Mouse (Mus musculus) spleen, postnatal 14 days (tissue): ENCODE data around the gene Mettl23.

ENCODE experiments used
- DNase-seq, 2 experiments: peaks; one replicate each; pipeline ENCODE4 v3.0.0; 2021 to 2022; ENCODE audit warnings: low spot score in 2 of 2

Gene Mettl23

GRCm38 (mm10) chr11:116843261-116844233 is at the start of gene Mettl23, which contains the start of gene Jmjd6:
Gene Mettl23, plus strand, starts transcription at chr11:116843278.
Gene Jmjd6, minus strand, starts transcription at chr11:116843449.
- peak; percentile 93 to 94 for DNase-seq

DNA sequence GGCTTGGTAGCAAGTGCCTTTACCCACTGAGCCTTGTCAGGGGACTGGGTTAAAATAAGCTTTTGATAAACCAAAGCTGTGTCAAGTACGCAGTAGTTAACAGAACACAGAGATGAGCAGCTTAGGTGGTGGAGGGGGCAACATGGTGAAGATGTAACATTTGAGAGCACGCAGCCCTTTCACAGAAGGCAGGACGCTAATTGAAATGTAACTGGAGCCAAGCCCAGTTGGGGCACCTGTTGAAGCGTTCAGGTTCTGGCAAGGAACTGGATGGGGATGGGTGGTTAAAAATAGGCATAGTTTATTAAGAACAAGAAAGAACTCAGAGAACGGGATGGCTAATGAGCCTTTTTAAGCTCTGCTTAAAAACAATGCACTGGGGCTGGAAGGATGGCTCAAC is 43.7 kb upstream of the Mettl23 start:
- no peak for DNase-seq

DNA sequence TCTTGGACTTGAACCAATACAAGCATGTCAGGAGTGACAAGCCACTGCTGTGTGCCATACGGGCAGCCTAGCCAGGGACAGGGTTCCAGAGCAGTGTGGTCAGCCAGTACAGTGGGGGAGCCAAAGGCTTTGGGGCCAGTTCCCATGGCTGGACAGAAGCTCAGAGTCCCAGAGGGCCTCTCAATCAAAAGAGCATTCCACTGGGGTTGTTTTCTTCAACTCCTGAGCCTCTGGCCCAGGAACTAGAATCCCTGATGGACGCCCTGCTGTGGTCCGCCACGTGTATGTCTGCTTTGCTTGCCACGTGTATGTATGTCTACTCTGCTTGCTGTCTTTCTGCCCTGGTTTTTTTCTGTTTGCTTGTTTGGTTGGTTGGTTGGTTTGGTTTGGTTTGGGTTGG is 42.0 kb upstream of the Mettl23 start:
- no peak for DNase-seq

DNA sequence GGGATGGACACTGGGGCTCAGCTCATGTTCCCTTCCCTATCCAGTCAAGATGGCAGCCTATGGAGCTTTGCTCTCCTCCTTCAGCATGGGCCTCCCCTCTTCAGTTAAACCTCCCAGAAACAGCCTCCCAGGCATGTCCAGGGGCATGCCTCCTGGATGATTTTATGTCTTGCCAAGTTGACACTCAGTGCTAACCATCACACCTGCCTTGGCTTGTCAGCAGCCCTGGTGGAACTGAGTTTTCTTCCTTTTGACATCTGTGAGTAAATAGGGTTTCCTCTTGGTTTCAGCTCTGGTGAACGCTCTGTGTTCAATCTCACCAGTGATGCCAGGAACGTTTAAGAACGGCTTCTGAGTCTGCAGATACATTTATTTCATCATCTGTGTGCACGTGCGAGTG is 40.4 kb upstream of the Mettl23 start:
- no peak for DNase-seq

- no peak for DNase-seq
Observed at GRCm38 (mm10) chr11:116806136-116807071, 36.7 kb upstream of the Mettl23 start.

DNA sequence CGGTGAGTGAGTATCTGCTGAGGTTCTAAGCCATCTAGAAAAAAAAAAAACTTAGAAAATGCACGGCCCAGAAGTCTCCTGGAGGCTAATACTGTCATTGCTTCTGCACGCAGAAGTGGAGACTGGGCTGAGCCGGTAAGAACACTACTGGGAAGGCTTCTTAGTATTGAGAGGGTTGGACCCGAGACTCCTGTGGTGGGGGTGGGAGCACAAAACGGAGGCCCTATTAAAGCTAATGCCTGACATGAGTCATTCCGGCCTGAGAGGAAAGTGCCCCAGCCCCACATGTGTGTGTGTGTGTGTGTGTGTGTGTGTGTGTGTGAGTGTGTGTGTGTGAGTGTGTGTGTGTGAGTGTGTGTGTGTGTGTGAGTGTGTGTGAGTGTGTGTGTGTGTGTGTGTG is 36.0 kb upstream of the Mettl23 start:
- no peak for DNase-seq

GRCm38 (mm10) chr11:116807526-116807925 is 35.6 kb upstream of the Mettl23 start:
- no peak for DNase-seq

DNA sequence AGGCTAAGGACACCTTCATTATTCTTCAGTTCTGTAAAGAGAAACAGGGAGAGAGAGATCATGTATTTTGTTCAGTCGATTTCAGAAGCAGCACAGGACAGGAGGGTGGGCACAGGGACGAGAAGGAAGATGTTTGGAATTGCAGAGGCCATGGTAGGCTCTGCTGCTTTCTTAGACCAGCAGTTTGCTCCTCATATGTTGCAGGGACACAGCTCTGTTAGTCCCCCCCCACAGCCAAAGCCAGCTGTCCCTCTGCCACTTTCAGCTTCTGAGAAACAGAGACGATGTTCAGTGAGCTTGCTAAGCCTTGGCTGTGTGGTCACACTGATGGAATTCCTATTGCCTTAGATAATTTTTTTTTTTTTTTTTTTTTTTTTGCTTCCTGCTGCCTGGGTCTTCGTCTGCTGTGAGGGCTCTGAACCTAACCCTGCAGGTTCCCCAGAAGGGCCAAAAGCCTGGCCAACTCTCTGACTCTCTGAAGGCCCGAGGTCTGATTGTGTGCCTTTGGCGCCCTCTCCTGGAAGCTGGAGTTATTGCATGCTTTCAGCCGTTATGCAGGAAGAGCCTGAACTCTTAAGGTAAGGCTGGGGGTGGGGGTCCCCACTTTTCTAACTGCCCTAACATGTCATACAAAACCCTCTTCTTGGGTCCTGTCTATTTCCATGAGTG is 35.0 kb upstream of the Mettl23 start:
- peak; percentile 54 to 71 for DNase-seq

GRCm38 (mm10) chr11:116808811-116809395 is 34.2 kb upstream of the Mettl23 start:
- DNase-seq = no peak

GRCm38 (mm10) chr11:116809520-116809919 is 33.6 kb upstream of the Mettl23 start:
- no peak for DNase-seq

GRCm38 (mm10) chr11:116810528-116810927 is 32.5 kb upstream of the Mettl23 start:
- no peak for DNase-seq

DNA sequence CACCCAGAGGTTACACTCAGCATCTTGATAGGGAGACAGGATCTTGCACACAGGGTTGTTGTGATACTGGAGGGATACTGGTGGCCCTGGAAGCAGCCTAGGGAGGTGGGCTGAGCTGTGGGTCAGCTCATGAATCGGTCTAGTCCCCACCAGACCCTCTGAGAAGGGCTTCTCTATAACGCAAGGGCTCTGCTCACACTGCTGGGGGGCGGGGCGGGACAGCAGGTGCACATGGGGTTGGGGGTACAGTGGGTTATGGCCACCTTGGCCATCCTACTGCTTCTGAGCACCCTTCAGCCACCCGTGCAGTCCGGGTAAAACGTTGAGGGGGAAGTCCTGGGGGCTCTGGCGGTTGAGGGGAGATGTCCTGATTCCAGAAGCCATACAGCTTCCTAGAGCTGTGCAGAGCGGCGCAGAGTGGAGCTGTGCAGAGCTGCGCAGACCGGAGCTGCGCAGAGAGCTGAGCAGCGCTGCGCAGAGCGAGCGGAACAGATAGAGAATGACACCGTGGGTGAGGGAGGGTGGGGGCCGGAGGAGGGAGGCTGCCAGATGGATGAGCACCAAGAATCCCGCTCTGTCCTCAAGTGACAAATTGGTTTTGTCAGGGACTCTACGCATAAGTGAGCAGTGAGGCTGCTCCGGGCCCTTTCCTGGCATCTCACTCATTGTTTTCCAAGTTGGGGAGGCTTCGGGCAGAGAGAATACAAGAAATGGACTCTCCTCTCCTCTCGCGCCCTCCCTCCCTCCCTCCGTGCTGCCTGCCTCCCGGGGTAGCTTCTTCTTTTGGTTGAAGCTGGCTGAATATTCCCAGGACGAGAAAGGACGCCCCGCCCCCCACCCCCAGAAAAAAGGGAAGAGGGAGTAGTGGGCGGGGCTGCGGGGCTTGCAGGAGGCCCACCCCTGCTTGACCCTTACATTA is 31.8 kb upstream of the Mettl23 start:
- peak in 1 of 2 experiments; percentile 15 for DNase-seq

GRCm38 (mm10) chr11:116812793-116813529 is 30.1 kb upstream of the Mettl23 start:
- DNase-seq = no peak

DNA sequence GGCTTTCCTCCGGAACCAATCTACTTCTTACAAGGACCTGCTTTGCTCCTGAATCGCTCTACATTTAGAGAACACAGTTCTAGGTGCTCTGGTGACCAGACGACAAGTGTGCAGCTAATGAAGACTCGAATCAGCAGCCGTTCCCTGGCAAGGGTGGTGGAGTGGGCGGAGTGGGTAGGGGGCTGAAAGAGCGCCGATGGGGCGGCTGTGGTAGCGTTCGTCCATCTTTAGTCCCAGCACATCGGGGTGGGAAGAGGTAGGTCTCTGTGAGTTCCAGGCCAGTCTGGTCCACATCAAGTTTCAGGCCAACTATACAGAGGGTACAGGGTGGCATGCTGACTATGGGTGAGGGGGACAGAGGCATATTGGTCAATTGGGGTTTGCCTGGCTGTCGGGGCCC is 29.5 kb upstream of the Mettl23 start:
- DNase-seq = no peak

- peak in 1 of 2 experiments; percentile 21 for DNase-seq
Observed at GRCm38 (mm10) chr11:116814076-116814883, 28.8 kb upstream of the Mettl23 start.

DNA sequence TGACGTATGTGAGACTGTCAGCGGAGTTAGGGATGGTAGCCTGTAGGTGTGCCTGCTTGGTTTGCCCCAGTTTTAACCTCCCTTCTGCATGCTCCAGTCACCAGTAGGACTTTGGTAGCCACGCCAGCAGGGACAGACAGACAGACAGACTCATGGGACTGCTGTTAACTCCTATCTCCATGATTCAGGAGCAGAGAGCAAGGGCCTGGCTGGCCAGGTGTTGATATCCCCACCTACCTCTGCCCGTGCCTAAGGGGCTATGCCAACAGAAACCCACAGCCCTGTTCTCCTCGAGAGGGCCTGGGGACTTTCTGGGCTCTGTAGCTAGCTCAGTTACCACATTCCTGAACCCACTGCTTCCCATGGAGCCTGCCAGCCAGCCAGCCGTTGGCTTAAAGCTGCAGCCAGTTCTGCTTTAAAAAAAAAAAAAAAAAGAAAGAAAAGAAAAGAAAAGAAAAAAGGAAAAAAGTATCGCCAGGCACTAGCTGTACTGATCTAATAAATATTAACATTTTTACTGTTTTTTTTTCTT is 28.1 kb upstream of the Mettl23 start:
- no peak for DNase-seq

- DNase-seq = no peak
Observed at GRCm38 (mm10) chr11:116816769-116817168, 26.3 kb upstream of the Mettl23 start.

DNA sequence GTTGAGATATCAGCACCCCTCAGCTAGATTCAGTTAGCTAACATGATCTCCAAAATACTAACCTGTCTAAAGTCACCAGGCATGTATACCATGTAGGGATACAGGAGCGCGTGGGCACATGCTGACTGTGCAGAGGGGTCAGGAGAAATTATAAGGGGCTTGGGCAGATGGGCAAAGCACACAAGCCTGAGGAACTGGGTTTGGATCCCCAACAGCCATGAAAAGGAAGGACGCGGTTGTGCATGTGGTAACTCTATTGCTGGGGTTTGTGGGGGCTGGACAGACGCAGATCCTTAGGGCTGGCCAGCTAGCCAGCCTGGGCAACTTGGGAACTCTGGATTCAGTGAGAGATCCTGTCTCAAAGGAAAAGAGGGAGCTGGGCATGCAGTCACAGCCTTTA is 25.5 kb upstream of the Mettl23 start:
- DNase-seq = no peak
